Mouse (Mus musculus) midbrain, embryonic 14.5 days (tissue): ENCODE results near the gene Tbc1d19. TPM values are rescaled to one million over a fixed set of nuclear protein-coding genes. Genes with fewer than 3 reads are reported as not detected.

Source experiments
- ATAC-seq: fragments of 200-750 bp; cut with Nextera tagmentation; 2 replicates; pipeline ENCODE4 v1.8.0; 2017; ENCODE audit warnings: moderate number of reproducible peaks, moderate library complexity; ENCODE audit not compliant: low FRiP score, low TSS enrichment
- DNase-seq: peaks from one replicate; pipeline ENCODE4 v3.0.0-alpha.2; 2015
- H3K27ac ChIP-seq: fragments of 300-500 bp; sonication (generic); replicated peaks from 2 replicates; pipeline ENCODE4 v1.5.1; 2014; ENCODE audit warnings: mild to moderate bottlenecking, low read depth, low read length, moderate library complexity
- H3K27me3 ChIP-seq: fragments of 300-500 bp; sonication (generic); 2 replicates; pipeline ENCODE4 v1.6.1; 2014; ENCODE audit warnings: low read length, control low read depth, mixed read lengths; ENCODE audit not compliant: control insufficient read depth, insufficient read depth
- H3K36me3 ChIP-seq: fragments of 300-500 bp; sonication (generic); 2 replicates; pipeline ENCODE4 v1.6.1; 2014; ENCODE audit warnings: low read length, control low read depth; ENCODE audit not compliant: control insufficient read depth, insufficient read depth
- H3K4me1 ChIP-seq: fragments of 300-500 bp; sonication (generic); 2 replicates; pipeline ENCODE4 v1.6.1; 2014; ENCODE audit warnings: mild to moderate bottlenecking, antibody characterized with exemption, low read length, control low read depth; ENCODE audit not compliant: control insufficient read depth, insufficient read depth
- H3K4me2 ChIP-seq: fragments of 300-500 bp; sonication (generic); 2 replicates; pipeline ENCODE4 v1.6.1; 2014; ENCODE audit warnings: mild to moderate bottlenecking, low read length, moderate library complexity
- H3K4me3 ChIP-seq: fragments of 300-500 bp; sonication (generic); replicated peaks from 2 replicates; pipeline ENCODE4 v1.5.1; 2014; ENCODE audit warnings: low read depth, low read length
- H3K9ac ChIP-seq: fragments of 300-500 bp; sonication (generic); replicated peaks from 2 replicates; pipeline ENCODE4 v1.6.1; 2014; ENCODE audit warnings: mild to moderate bottlenecking, low read length, moderate library complexity
- H3K9me3 ChIP-seq: fragments of 300-500 bp; sonication (generic); 2 replicates; pipeline ENCODE4 v1.6.1; 2016; ENCODE audit warnings: low read length, control low read depth, mixed read lengths; ENCODE audit not compliant: control insufficient read depth
- WGBS: fragments of 180-500 bp; shearing (Covaris S2); extraction: QIAGEN DNeasy Blood & Tissue Kit; methylation state at CpG from one replicate; pipeline ENCODE4 v1.1.7; 2014; 5-methylcytosine and 5-hydroxymethylcytosine counted together
- polyA plus RNA-seq: library from polyadenylated mRNA; unstranded; fragments of >200 nt; fragmentation: Nextera tagmentation; extraction: Ambion mirVana; gene quantifications from 2 replicates; pipeline ENCODE4 v1.2.1, GENCODE M21; 2014

Tbc1d19 gene
- polyA plus RNA-seq, 1 experiment from 2014 or later, result 71.0 TPM

- Histone ChIP-seq H3K4me3 (no peak overlapping the region), H3K9me3 (no peaks in the 10 kb centered on the region), H3K27ac (no peak overlapping the region), H3K4me1 (no peaks in the 10 kb centered on the region), H3K9ac (no peak overlapping the region), H3K36me3 (peaks cover 16% of the 10 kb centered on the region), H3K4me2 (no peak overlapping the region), H3K27me3 (no peaks in the 10 kb centered on the region)
- DNase-seq (no peak), ATAC-seq (no peak)
- WGBS, result 96% methylated on average over 3 of the region's 3 CpGs
Measured at GRCm38 (mm10) chr5:53874966-53875365, 65.6 kb downstream of the Tbc1d19 start.

- no peak for DNase-seq
- Histone ChIP-seq H3K4me1 (no peaks in the 10 kb centered on the region), H3K4me2 (no peak overlapping the region), H3K36me3 (peaks cover 10% of the 10 kb centered on the region), H3K9ac (no peak overlapping the region), H3K27me3 (no peaks in the 10 kb centered on the region), H3K27ac (no peak overlapping the region), H3K9me3 (no peaks in the 10 kb centered on the region), H3K4me3 (no peak overlapping the region)
- 60% methylated on average over 4 of the region's 4 CpGs for WGBS
- no peak for ATAC-seq
Measured at GRCm38 (mm10) chr5:53880724-53881123, 71.3 kb downstream of the Tbc1d19 start.

DNA sequence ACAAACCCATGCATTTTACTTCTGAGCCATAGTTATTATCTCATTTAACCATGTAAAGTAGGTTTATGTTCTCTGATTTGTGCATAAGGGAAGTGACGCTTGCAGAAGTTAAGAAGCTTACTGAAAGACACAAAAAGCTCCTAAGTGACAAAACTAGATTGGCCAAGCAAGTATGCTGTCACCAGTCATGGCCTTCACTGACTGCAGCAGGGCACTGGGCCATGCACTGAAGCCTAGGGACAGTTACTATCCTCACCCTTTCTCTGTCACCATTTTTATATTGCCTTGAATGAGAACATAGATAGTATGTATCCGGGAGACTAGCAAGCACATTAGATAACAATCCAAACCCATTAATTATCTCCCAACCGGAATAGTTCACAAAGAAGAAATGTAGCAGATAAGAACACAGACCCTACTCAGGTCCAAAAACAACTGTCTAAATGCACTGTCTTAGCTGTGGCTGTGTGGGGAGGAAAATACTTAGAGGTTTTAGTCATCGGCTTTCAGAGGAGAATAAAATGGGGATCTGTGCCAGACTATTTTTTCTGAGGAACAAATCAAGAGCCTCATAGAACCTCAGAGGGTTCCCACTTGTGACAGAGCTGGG, 72.1 kb downstream of the Tbc1d19 start:
- Histone ChIP-seq H3K9ac (no peak overlapping the region), H3K4me1 (no peaks in the 10 kb centered on the region), H3K9me3 (no peaks in the 10 kb centered on the region), H3K4me3 (no peak overlapping the region), H3K36me3 (peaks cover 12% of the 10 kb centered on the region), H3K27ac (no peak overlapping the region), H3K4me2 (no peak overlapping the region), H3K27me3 (no peaks in the 10 kb centered on the region)
- DNase-seq, result no peak
- no peak for ATAC-seq
- 90% methylated on average over 4 of the region's 4 CpGs for WGBS

GRCm38 (mm10) chr5:53901406-53901805, 92.0 kb downstream of the Tbc1d19 start:
- Histone ChIP-seq H3K36me3 (peaks cover 43% of the 10 kb centered on the region), H3K27ac (no peak overlapping the region), H3K4me2 (no peak overlapping the region), H3K4me3 (no peak overlapping the region), H3K9me3 (no peaks in the 10 kb centered on the region), H3K27me3 (no peaks in the 10 kb centered on the region), H3K9ac (no peak overlapping the region), H3K4me1 (no peaks in the 10 kb centered on the region)
- DNase-seq, result no peak
- WGBS, result 91% methylated on average over 9 of the region's 9 CpGs
- ATAC-seq, result no peak

DNA sequence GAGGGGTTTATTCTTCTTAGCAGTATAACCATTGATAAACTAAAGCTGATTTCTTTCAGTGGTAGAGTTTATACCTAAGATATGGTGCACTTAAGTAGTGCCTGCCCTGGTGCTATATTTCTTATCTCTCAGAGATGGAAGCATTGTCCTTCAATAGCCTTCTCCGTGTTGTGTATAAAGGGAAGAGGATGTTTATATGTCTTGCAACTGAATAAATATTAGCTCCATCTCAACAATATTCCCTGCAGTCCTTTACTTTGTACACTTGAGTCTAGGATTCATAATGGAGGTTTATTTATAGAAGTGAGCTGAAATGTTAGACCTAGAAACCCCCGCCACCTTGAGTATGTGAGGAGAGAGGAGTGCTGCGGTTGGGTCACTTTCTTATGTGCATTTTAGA, 93.4 kb downstream of the Tbc1d19 start:
- no peak overlapping the region for H3K4me2 ChIP-seq
- no peak overlapping the region for H3K9ac ChIP-seq
- no peak overlapping the region for H3K27ac ChIP-seq
- DNase-seq (no peak), ATAC-seq (no peak)
- peaks cover 35% of the 10 kb centered on the region for H3K36me3 ChIP-seq
- H3K9me3 ChIP-seq, result no peaks in the 10 kb centered on the region
- WGBS, result 90% methylated on average over 3 of the region's 3 CpGs
- H3K4me3 ChIP-seq, result no peak overlapping the region
- H3K27me3 ChIP-seq, result no peaks in the 10 kb centered on the region
- H3K4me1 ChIP-seq, result no peaks in the 10 kb centered on the region

DNA sequence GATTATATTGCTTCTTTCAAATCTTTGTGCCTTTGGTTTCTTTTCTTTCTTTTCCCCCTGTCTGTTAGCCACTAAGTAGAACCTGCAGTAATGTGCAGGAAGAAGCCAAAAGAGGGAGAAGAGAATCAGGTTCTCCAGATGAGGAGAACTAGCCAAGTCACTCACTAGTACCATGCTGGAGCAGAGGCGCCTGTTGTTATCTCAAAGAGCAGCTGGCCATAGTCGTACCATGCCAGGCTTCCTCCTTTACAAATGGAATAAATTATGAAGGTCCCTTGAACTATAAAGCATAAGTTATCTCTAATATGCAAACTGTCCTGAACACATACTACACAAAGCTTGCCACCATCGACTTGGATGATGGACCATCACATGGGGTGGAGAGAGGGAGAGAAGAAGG, 99.8 kb downstream of the Tbc1d19 start:
- 94% methylated on average over 3 of the region's 3 CpGs for WGBS

GRCm38 (mm10) chr5:53920416-53920815, 111.0 kb downstream of the Tbc1d19 start:
- no peaks in the 10 kb centered on the region for H3K4me1 ChIP-seq
- no peaks in the 10 kb centered on the region for H3K27me3 ChIP-seq
- no peak overlapping the region for H3K9ac ChIP-seq
- no peak overlapping the region for H3K4me2 ChIP-seq
- no peak for ATAC-seq
- H3K4me3 ChIP-seq, result no peak overlapping the region
- WGBS, result 96% methylated on average over 2 of the region's 2 CpGs
- H3K27ac ChIP-seq, result no peak overlapping the region
- no peaks in the 10 kb centered on the region for H3K36me3 ChIP-seq
- no peak for DNase-seq
- 0 out of 2 replicates have a peak, but pooled peaks cover 5% of the 10 kb centered on the region for H3K9me3 ChIP-seq

More for the DNA sequence above, 99.8 kb downstream of the Tbc1d19 start:
- peaks cover 12% of the 10 kb centered on the region for H3K36me3 ChIP-seq
- no peak overlapping the region for H3K27ac ChIP-seq
- H3K4me1 ChIP-seq, result no peaks in the 10 kb centered on the region
- H3K4me2 ChIP-seq, result no peak overlapping the region
- peaks cover 7% of the 10 kb centered on the region; the same call in 1 of the 2 replicates for H3K9me3 ChIP-seq
- no peak for DNase-seq
- H3K4me3 ChIP-seq, result no peak overlapping the region
- ATAC-seq, result no peak
- no peak overlapping the region for H3K9ac ChIP-seq
- no peaks in the 10 kb centered on the region for H3K27me3 ChIP-seq

- Histone ChIP-seq H3K9me3 (0 out of 2 replicates have a peak, but pooled peaks cover 5% of the 10 kb centered on the region), H3K4me2 (no peak overlapping the region), H3K27me3 (no peaks in the 10 kb centered on the region), H3K4me1 (no peaks in the 10 kb centered on the region), H3K4me3 (no peak overlapping the region), H3K27ac (no peak overlapping the region), H3K36me3 (no peaks in the 10 kb centered on the region), H3K9ac (no peak overlapping the region)
- ATAC-seq (peak; percentile 43; the same call in 1 of the 2 replicates), DNase-seq (peak; percentile 36)
- 60% methylated on average over 10 of the region's 10 CpGs for WGBS
Measured at GRCm38 (mm10) chr5:53922149-53922904, 112.9 kb downstream of the Tbc1d19 start.

DNA sequence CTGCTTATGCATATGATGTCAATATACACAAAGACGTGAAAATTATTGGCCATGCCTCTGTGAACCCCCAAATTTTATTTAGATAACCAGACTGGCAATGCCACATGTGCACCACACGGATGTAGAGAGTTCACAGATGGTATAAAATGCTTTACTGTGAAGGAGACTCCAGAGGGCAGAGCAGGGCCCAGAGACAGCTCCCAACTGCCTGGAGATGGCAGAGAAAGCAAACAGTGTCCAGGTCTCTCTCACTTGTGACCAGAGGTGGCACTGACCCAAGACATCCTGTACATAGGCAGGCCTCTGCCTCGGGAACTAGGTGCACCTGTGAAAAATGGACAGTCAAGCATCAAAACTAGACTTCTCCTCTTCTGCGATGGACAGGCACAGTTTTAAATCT, 114.6 kb downstream of the Tbc1d19 start:
- DNase-seq (no peak), ATAC-seq (no peak)
- Histone ChIP-seq H3K9me3 (0 out of 2 replicates have a peak, but pooled peaks cover 5% of the 10 kb centered on the region), H3K4me2 (no peak overlapping the region), H3K27ac (no peak overlapping the region), H3K36me3 (no peaks in the 10 kb centered on the region), H3K4me3 (no peak overlapping the region), H3K27me3 (no peaks in the 10 kb centered on the region), H3K4me1 (no peaks in the 10 kb centered on the region), H3K9ac (no peak overlapping the region)
- 82% methylated on average over 4 of the region's 4 CpGs for WGBS
